Mouse (Mus musculus): Measurements from ENCODE around the gene 4931428L18Rik. TPM values are rescaled to one million over a fixed set of nuclear protein-coding genes. Genes with fewer than 3 reads are reported as not detected.

The 4931428L18Rik gene
- total and polyA plus RNA-seq, 3 experiments = not detected

GRCm38 (mm10) chr1:31165326-31166121 lies 57.0 kb downstream of the 4931428L18Rik start:
- Histone ChIP-seq H3K79me2 (ENCODE audit: control insufficient read depth, insufficient read depth, low read length, poor library complexity) (no peaks in the 10 kb centered on the region), H3K9ac (ENCODE audit: control insufficient read depth, low read depth, low read length, poor library complexity, severe bottlenecking) (no peak overlapping the region), H3K27me3 (ENCODE audit: control insufficient read depth in 1 of 2, insufficient read depth in 2 of 2, low read length in 2 of 2) (no peaks in the 10 kb centered on the region), H3K4me3 (ENCODE audit: control insufficient read depth in 1 of 2, insufficient read depth in 1 of 2, low read depth in 2 of 2, low read length in 2 of 2) (no peak overlapping the region), H3K27ac (ENCODE audit: control insufficient read depth, low read depth, low read length) (no peak overlapping the region), H3K36me3 (ENCODE audit: control insufficient read depth in 1 of 2, insufficient read depth in 2 of 2, low read length in 2 of 2) (no peaks in the 10 kb centered on the region), H3K9me3 (replicated peaks; ENCODE audit: insufficient read depth, low read length) (no peaks in the 10 kb centered on the region), H3K4me1 (ENCODE audit: control insufficient read depth in 1 of 2, insufficient read depth in 2 of 2, low read length in 2 of 2) (no peaks in the 10 kb centered on the region)
- TF ChIP-seq HCFC1 (IDR thresholded peaks at IDR 0.05; ENCODE audit: low read depth, low read length) (no peak), TCF12 (IDR thresholded peaks at IDR 0.05; ENCODE audit: low read depth, low read length) (no peak), TAL1 (IDR thresholded peaks at IDR 0.05; ENCODE audit: low read length) (no peak), USF1 (IDR thresholded peaks at IDR 0.05; ENCODE audit: low read depth, low read length) (no peak), POLR2AphosphoS2 (IDR thresholded peaks at IDR 0.05; ENCODE audit: low read length) (no peak), MEF2A (IDR thresholded peaks at IDR 0.05; ENCODE audit: extremely low read depth, insufficient replicate concordance, low read depth, low read length, poor library complexity, severe bottlenecking) (no peak), SMC3 (IDR thresholded peaks at IDR 0.05; ENCODE audit: low read depth, low read length) (no peak), JUND (IDR thresholded peaks at IDR 0.05; ENCODE audit: low read depth, low read length) (no peak), NRF1 (IDR thresholded peaks at IDR 0.05; ENCODE audit: insufficient read depth, low read depth, low read length, poor library complexity, severe bottlenecking) (no peak), ETS1 (IDR thresholded peaks at IDR 0.05; ENCODE audit: low read depth, low read length) (no peak), CHD1 (IDR thresholded peaks at IDR 0.05; ENCODE audit: low read depth, low read length) (no peak), CHD2 (IDR thresholded peaks at IDR 0.05; ENCODE audit: low read length) (no peak), MYC (IDR thresholded peaks at IDR 0.05; ENCODE audit: low read depth, low read length) (no peak), SIN3A (IDR thresholded peaks at IDR 0.05; ENCODE audit: low read length) (no peak), MAX (IDR thresholded peaks at IDR 0.05; ENCODE audit: low read length) (no peak), EP300 (IDR thresholded peaks at IDR 0.05; ENCODE audit: low read depth in 1 of 2, low read length in 2 of 2) (no peak), USF2 (IDR thresholded peaks at IDR 0.05; ENCODE audit: borderline replicate concordance in 1 of 2, insufficient read depth in 1 of 2, low read depth in 1 of 2, low read length in 2 of 2) (no peak), MAZ (IDR thresholded peaks at IDR 0.05; ENCODE audit: low read depth, low read length) (no peak)
- no peak for DNase-seq (ENCODE audit: low read depth, low spot score)

GRCm38 (mm10) chr1:31164527-31165189 lies 57.8 kb downstream of the 4931428L18Rik start:
- Histone ChIP-seq H3K27me3 (ENCODE audit: control insufficient read depth in 1 of 2, insufficient read depth in 2 of 2, low read length in 2 of 2) (no peaks in the 10 kb centered on the region), H3K9ac (ENCODE audit: control insufficient read depth, low read depth, low read length, poor library complexity, severe bottlenecking) (no peak overlapping the region), H3K4me3 (ENCODE audit: control insufficient read depth in 1 of 2, insufficient read depth in 1 of 2, low read depth in 2 of 2, low read length in 2 of 2) (no peak overlapping the region), H3K36me3 (ENCODE audit: control insufficient read depth in 1 of 2, insufficient read depth in 2 of 2, low read length in 2 of 2) (no peaks in the 10 kb centered on the region), H3K4me1 (ENCODE audit: control insufficient read depth in 1 of 2, insufficient read depth in 2 of 2, low read length in 2 of 2) (no peaks in the 10 kb centered on the region), H3K27ac (ENCODE audit: control insufficient read depth, low read depth, low read length) (no peak overlapping the region), H3K9me3 (replicated peaks; ENCODE audit: insufficient read depth, low read length) (no peaks in the 10 kb centered on the region), H3K79me2 (ENCODE audit: control insufficient read depth, insufficient read depth, low read length, poor library complexity) (no peaks in the 10 kb centered on the region)
- TF ChIP-seq MEF2A (IDR thresholded peaks at IDR 0.05; ENCODE audit: extremely low read depth, insufficient replicate concordance, low read depth, low read length, poor library complexity, severe bottlenecking) (no peak), ZC3H11A (IDR thresholded peaks at IDR 0.05; ENCODE audit: low read depth, low read length) (no peak), TAL1 (IDR thresholded peaks at IDR 0.05; ENCODE audit: low read length) (no peak), ZNF384 (IDR thresholded peaks at IDR 0.05; ENCODE audit: low read depth, low read length) (no peak), MAFK (IDR thresholded peaks at IDR 0.05; ENCODE audit: borderline replicate concordance, low read depth, low read length) (no peak), CHD2 (IDR thresholded peaks at IDR 0.05; ENCODE audit: low read length) (no peak), TBP (IDR thresholded peaks at IDR 0.05; ENCODE audit: low read depth, low read length) (no peak), POLR2A (IDR thresholded peaks at IDR 0.05; ENCODE audit: control insufficient read depth in 1 of 2, insufficient read depth in 1 of 2, low read depth in 1 of 2, low read length in 2 of 2, poor library complexity in 1 of 2) (no peak), GABPA (IDR thresholded peaks at IDR 0.05; ENCODE audit: low read depth, low read length) (no peak), MAX (IDR thresholded peaks at IDR 0.05; ENCODE audit: low read length) (no peak), RCOR1 (IDR thresholded peaks at IDR 0.05; ENCODE audit: low read depth, low read length) (no peak), UBTF (IDR thresholded peaks at IDR 0.05; ENCODE audit: borderline replicate concordance, insufficient read depth, low read depth, low read length) (no peak), BHLHE40 (IDR thresholded peaks at IDR 0.05; ENCODE audit: borderline replicate concordance, low read depth, low read length) (no peak), NELFE (IDR thresholded peaks at IDR 0.05; ENCODE audit: low read depth, low read length) (no peak), SMC3 (IDR thresholded peaks at IDR 0.05; ENCODE audit: low read depth, low read length) (no peak), GATA1 (IDR thresholded peaks at IDR 0.05; ENCODE audit: low read depth, low read length) (no peak), SIN3A (IDR thresholded peaks at IDR 0.05; ENCODE audit: low read length) (no peak)
- DNase-seq (ENCODE audit: low read depth, low spot score) = no peak

Measured in MEL (cell line).